Mouse (Mus musculus) 416B (cell line): ENCODE results near the gene Map2k6.

Experiments used
- DNase-seq: peaks from one replicate; pipeline ENCODE4 v3.0.0; 2011; ENCODE audit warnings: low read depth

Gene Map2k6

DNA sequence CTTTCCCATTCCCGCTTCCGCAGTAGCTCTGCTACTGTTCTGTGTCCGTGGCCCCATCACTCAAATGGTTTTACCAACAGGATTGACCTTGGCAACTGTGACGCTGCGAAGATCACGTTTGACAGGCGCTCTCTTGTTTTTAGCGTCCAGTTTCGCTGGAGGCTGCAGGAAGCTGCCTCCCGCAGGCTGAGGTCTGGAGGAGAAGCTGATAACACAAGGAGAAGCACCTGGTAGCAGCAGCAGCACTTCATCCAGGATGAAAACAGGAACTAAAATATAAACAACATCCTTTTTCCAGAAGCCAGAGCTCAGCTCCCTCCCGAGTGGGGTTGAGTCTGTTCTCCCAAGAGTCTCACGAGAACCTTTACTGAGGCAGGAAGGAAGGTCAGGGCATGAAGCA, 164.3 kb downstream of the Map2k6 start:
- DNase-seq, result no peak

DNA sequence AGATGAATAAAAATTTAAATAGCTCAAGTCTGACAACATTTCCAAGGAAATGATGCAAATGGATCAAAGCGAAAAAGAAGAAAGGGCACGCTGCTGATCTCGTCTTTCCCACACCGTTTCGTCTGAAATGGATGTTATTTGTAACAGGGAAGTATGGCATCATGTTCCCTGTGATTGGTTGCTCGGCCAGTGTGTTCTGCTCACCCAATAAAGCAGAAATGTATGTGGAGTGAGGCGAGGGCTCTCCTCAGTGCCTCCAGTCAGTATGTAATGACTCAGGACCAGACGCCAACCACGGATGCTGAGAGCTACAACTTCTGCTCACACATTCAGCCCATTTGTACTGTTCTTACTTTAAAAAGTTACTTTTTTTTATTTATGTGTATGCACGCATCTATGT, 164.9 kb downstream of the Map2k6 start:
- DNase-seq, result no peak

DNA sequence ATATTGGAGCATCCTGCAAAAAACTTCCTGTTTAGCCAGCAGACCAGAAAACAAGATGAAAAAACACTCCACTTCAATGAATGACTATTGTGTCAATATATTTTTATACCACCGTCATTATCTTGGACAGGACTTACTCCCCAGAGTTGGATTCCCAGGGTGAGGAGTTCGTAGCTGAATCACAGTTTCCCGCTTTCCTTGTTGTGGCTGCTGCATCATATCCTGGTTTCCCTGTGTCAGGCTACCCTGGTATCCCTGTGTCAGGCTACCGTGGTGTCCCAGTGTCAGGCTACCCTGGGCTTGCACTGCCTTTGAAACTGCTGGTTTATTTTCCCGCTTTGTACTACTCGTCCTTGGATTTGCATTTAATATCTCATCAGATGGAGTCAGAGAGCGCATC, 167.4 kb downstream of the Map2k6 start:
- DNase-seq, result no peak

DNA sequence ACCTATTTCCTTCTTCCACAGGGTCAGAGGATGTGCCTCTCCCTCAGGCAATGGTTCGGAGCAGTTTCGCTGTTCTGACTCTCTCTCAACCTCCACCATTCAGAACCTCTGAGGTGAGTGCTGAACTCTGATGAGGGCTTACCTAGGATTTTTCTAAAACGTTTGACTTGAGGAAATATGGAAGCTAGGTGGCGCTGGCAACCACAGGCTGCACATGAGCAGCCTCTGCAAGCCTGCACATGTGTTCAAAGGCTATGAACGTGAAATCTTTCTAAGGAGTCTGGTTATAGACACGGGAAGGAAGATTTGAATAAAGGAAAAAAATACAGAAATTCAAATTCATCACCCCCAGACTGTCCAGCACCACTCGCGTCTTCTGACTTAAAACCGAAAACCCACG, 173.6 kb downstream of the Map2k6 start:
- DNase-seq, result peak; percentile 23
